Mouse (Mus musculus) frontal cortex, postnatal 10 days (tissue): ENCODE measurements around the gene Izumo1r.

ENCODE experiments used
- DNase-seq, 2 experiments: peaks; one replicate each; pipeline ENCODE4 v3.0.0; 2022; ENCODE audit warnings: low spot score in 2 of 2, mixed read lengths in 1 of 2

Izumo1r gene

GRCm38 (mm10) chr9:14903581-14904378, at the start of gene Izumo1r:
TSS of gene Izumo1r (minus strand) at chr9:14903949.
- DNase-seq, result no peak

GRCm38 (mm10) chr9:14951072-14951471, 47.3 kb upstream of the Izumo1r start:
- DNase-seq, result no peak

DNA sequence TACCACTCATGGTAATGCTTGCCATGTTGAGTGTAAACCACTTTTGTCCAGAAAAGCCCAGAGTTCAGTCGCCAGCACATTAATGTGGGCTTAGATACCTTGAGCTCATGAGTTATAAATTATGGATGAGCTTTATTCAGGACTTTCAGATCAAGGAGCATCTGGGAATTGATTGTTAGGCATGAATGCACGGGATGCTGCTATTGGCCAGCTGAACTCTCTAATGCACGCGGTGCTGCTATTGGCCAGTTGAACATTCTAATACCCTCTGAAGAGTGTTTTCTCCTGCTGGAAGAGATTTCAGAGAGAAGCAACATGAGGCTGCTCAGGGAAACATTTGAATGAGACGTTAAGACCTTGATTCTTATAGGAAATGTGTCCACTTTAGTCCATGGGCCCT, 45.1 kb upstream of the Izumo1r start:
- no peak for DNase-seq

DNA sequence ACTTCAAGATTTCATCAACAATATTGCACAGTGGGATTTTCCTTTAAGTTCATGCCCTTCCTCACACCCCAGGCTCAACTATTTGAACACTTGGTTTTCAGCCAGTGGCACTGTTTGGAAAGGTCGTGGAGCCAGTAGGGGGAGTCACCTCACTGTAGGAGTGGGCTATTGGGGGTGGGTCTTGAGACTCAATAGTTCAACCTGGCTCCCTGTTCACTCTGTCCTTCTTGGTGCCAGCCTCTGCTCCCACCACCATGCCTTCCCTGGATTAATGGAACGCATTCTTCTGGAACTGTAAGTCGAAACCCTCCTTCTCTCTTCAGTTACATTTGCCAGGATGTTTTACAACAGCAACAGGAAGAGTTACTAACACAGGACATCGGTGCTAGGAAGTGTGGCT, 42.9 kb upstream of the Izumo1r start:
- DNase-seq, result no peak

DNA sequence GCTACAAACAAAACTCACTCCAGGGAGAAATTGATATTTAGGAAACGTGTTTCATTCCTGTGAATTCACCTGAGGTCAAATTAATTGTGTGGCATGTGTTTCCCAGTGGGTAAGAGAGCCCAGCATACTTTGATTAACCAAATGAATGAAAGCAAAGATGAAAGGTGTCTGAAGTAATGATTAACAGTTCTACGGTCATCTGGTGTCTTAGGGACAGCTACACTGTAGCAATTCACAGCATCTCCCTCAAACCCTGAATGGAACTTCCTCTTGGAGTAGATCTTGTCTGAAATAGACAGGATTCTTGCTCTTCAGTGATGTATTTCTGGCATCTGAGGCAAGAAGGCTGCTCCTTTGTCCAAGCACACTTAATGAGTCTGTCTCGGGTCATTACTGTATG, 42.2 kb upstream of the Izumo1r start:
- DNase-seq, result no peak

DNA sequence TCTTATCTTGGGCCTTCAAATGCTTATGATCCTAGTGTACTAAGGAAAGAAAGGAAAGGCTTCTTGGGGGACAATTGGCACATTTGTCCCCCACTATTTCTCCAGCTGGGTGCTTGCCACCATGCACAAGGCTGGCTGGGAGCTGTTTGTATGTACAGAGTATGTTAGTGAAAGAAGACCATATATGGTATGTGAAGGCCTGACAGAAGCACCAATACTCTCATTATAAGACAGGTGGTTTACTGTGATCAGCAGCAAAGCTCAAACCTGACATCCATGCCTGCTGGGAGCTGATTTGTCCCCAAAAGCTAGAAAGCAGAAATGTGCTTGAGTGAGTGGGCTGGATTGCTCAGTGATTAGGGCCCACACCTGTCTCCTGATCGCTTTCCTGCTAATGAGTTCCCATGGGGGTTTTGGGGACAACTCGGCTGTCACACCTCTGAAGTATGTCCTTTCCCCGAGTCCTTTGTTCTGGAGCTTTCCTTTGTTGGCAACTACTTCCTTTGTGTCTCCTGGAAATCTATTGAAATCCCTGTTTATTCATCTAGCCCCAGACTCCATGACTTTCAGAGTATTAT, 38.5 kb upstream of the Izumo1r start:
- DNase-seq, result no peak

- no peak for DNase-seq
These were observed 35.9 kb upstream of the Izumo1r start for GRCm38 (mm10) chr9:14939610-14940009.

DNA sequence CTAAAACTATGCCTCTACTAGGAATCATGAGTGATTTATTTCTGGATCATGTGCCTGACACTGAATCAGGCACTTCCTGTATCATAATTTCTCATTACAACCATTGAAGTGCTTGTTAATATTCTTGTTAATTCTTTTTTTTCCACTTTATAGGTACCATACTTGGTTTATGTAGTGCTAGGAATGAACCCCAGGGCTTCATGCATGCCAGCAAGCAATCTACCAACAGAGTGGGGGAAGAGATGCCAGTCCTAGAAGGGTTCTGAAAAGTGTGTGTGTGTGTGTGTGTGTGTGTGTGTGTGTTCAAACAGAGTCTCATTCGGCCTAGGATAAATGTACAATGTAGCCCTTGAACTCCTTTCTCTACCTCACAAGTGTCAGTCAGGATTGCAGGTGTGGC, 33.6 kb upstream of the Izumo1r start:
- no peak for DNase-seq

DNA sequence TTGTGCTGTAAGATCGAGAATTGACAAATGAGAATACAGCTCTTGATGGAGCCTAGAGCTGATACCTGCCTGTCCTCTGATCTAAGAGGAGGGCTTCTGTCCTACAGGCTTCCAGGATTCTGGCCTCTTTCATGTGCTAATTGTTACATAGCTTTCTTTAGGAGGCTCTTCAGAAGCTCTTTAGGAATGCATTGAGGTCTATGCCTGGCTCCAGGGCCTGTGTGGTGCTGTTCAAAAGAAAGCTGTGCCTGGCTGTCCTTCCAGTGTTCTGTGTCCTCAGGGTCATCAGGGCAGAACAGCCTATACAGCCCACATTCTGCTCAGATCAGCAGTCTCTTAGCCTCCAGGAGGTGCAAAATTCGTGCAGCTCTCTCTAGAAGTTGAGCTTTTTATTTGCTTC, 31.1 kb upstream of the Izumo1r start:
- no peak for DNase-seq

DNA sequence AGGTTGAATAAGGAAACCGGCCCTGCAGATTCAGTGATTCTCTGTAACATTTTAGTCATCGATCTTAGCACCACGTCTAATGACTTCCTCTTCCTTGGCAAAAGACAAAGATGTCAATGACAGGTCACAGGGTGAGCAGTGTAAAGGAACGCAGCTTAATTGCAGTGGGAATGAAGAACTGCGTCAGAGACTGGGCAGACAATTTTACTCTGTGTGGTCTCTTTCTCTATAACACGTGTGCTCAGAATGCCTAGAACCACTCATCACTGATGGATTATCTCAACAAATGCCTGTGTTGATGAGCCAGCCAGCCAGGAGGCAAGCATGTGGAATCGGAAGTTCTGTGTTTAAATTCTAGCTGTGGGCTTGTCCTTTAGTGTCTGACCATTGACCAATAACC, 28.2 kb upstream of the Izumo1r start:
- DNase-seq, result no peak

GRCm38 (mm10) chr9:14931211-14931610, 27.5 kb upstream of the Izumo1r start:
- no peak for DNase-seq

DNA sequence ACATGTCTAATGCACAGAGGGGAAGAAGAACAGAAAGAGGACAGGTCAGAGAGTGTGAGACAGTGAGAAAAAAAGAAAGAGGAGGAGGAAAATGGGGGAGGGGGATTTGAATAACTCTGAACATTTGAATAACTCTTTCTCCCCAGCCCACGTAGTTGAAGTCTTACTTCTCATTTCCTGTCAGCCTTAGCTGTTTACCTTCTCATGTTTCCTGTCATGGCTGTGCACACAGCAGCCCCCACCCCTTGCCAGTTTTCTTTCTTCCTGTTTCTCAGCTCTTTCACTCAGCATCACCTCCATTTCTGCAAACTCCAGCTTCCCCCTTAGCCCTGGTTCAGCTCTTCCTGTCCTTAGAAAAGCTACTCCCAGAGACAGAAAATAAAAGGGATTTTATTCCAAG, 22.8 kb upstream of the Izumo1r start:
- DNase-seq, result no peak

DNA sequence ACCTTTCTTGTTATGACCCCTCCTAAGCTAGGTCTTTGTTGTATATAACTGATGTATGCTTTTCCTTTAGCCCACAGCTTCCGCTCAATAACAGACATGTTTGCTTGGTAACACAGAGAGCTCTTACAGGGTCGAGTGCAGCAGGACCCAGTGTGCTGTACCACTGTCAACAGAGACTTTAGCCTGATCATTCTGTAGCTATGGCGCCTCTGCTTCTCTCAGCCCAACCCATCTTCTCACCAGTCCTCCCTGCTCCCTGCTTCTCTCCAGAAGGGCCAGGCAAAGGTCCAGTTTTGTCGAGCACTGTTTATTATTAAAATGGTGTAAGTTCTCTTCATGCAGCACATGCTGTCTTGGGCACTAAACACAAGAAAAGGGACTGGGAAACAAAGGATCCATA, 19.9 kb upstream of the Izumo1r start:
- no peak for DNase-seq

GRCm38 (mm10) chr9:14921971-14922560, 18.3 kb upstream of the Izumo1r start:
- DNase-seq, result no peak

DNA sequence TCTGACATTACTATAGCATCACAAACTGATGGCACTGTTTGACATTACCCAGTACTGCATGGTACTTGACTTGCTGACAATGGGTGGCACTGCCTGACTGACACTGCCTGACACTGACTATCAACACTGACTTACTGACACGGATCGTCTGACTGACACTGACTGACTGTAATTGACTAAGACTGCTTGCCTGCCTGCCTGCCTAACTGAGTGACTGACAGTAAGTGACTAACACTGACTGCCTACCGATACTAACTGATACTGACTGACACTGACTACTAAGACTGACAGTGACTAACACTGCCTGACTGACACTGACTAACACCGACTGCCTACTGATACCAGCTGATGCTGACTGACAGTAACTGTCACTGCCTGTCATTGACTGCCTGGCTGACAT, 17.5 kb upstream of the Izumo1r start:
- no peak for DNase-seq

- no peak for DNase-seq
These were observed 16.9 kb upstream of the Izumo1r start for GRCm38 (mm10) chr9:14920608-14921007.

DNA sequence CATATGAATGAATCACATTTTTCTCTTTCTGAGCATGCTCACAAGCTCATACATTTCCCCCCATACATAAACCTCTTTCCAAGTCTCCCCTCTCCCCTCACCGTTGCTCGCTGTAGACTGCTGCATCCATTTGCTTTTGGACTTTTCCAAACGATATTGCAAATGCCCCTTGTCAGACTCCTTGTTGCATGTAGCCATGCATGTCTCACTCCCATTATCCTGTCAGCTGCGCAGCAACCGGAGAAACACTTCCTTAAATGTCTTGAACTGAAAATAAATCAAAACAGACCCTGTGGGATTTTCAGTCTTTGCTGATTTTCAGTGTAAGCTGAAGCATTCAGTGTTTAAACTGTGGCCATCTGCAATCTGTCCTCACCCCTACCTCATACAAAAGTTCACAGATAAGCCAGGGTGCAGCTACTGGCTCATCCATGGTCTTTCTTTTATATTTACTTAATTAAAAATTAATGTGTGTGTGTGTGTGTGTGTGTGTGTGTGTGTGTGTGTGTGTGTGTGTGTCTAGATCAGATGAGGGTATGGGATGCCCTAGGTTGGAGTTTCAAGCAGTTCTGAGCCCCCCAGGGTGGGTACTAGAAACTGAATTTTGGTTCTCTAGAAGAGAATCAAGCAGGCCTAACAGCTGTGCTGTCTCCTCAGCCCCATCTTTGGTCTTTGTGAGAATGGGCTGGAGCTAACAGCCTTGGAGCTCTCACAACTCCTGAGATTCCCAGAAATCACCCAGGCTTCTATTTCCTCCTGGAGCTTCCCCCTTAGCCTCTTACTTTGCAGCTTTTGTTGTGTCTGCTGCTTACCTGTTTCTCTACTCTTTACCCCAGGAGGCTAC, 15.3 kb upstream of the Izumo1r start:
- no peak for DNase-seq

- no peak for DNase-seq
These were observed 13.9 kb upstream of the Izumo1r start for GRCm38 (mm10) chr9:14917661-14918060.

DNA sequence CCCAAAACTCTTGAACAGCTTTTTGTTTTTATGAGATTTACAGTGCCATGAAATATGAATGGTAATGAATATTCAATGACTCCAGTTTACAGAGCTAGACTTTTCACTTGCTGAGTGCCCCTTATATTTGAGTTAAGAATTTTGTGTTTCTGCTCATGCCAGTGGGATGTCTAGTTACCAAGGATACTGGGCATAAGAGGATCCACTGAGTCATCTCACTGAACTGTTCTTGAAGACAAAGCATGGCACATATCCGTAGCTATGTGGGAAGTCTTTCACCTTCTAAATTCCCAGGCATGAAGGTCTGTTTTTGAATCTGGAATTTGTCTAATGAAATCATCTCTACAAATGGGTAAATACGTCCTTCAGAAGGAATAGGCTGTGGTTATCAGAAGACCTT, 8.3 kb upstream of the Izumo1r start:
- DNase-seq, result no peak

DNA sequence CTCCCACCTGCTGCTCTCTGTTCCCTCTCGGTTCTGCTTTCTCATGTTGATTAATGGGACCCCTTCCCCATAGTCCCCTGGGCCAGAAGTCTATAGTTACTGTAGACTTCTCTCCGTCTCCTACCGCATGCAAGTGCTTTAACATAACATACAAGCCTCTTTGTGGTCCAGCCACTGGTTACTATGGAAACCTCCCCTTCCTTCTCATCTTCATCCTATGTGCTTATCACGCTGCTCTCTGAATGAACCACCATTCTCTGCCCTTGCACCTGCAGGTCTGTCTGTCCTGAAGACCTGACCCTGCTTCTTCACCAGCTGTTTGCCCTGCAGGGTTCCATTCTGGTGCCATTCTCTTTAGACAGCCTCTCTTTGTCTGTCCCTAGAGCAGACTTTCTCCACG, 6.2 kb upstream of the Izumo1r start:
- DNase-seq, result no peak

DNA sequence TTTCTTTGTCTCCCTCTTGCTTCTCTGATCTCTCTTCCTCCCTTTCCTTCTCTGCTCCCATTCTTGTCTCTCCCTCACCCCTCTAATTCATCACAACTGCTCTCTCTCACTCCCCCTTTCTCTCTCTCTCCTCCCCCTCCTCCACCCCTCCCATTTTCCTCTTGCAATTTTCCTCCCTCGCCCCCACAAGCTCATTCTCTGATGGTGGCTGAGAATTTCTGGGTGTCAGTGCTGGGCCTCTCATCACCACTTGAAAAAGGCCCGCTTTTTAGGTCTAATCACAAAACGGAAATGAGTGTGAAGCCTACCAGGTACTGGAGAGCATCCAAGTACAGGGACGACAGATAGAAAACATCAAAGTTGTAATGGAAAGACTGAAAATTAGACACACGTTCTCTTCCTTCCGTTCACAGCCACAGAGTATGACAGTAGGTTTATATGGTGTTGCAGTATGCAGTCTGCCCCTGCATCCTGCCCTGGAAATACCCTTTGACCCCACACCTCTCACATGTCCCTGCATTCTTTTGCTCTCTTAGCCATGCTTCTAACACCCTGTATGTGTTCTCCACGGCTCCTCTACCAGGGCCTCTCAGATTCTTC, 4.2 kb upstream of the Izumo1r start:
- no peak for DNase-seq

- no peak for DNase-seq
These were observed 2.2 kb upstream of the Izumo1r start for GRCm38 (mm10) chr9:14905956-14906355.
